Mouse (Mus musculus): ENCODE measurements at regions not wholly inside any gene's neighbourhood (a gene's known extent, or its start where the extent isn't known, plus 50 kb on each side); places are given as distances from the start of the nearest gene placed in this dataset.

- Histone ChIP-seq H3K36me3 (no peaks in the 10 kb centered on the region), H3K27me3 (ENCODE audit: insufficient read depth, poor library complexity, severe bottlenecking) (no peaks in the 10 kb centered on the region), H3K27ac (no peak overlapping the region), H3K4me1 (replicated peaks) (0 out of 2 replicates have a peak, but pooled peaks cover 4% of the 10 kb centered on the region), H3K9me3 (no peaks in the 10 kb centered on the region), H3K4me3 (no peak overlapping the region)
- WGBS = 87% methylated on average over 1 of the region's 1 CpGs
- no peak for DNase-seq (ENCODE audit: low spot score)
Measured at GRCm38 (mm10) chr11:19299411-19299810, 280.6 kb upstream of the Meis1 start.

DNA sequence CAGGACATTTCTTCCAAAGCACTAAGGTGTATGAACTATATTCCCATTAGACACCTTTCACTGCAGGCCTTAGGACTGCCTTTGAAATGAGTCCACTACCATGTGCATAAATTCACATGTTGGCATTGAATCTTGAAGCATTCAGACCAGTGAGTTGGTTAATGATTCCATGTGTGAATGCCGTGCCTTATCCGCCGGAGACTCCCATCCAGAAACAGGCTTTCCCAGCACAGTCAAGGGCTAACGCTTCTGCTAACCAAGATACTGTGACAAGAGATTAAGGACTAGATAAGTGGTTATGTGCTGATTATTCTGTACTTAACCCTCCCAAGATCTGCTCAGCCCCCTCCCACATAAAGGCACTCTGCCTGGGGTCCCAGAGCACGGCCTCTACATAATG is 287.9 kb upstream of the Meis1 start:
- 95% methylated on average over 5 of the region's 5 CpGs for WGBS
- no peaks in the 10 kb centered on the region for H3K36me3 ChIP-seq
- DNase-seq (ENCODE audit: low spot score) = no peak
- H3K27ac ChIP-seq = no peak overlapping the region
- no peaks in the 10 kb centered on the region for H3K27me3 ChIP-seq (ENCODE audit: insufficient read depth, poor library complexity, severe bottlenecking)
- H3K4me1 ChIP-seq (replicated peaks) = 0 out of 2 replicates have a peak, but pooled peaks cover 4% of the 10 kb centered on the region
- no peak overlapping the region for H3K4me3 ChIP-seq
- no peaks in the 10 kb centered on the region for H3K9me3 ChIP-seq

- Histone ChIP-seq H3K9me3 (no peaks in the 10 kb centered on the region), H3K4me1 (replicated peaks) (no peaks in the 10 kb centered on the region), H3K27ac (no peak overlapping the region), H3K36me3 (no peaks in the 10 kb centered on the region), H3K27me3 (ENCODE audit: insufficient read depth, poor library complexity, severe bottlenecking) (no peaks in the 10 kb centered on the region), H3K4me3 (no peak overlapping the region)
- no peak for DNase-seq (ENCODE audit: low spot score)
- WGBS = 53% methylated on average over 3 of the region's 3 CpGs
Measured at GRCm38 (mm10) chr11:19330685-19331239, 312.0 kb upstream of the Meis1 start.

DNA sequence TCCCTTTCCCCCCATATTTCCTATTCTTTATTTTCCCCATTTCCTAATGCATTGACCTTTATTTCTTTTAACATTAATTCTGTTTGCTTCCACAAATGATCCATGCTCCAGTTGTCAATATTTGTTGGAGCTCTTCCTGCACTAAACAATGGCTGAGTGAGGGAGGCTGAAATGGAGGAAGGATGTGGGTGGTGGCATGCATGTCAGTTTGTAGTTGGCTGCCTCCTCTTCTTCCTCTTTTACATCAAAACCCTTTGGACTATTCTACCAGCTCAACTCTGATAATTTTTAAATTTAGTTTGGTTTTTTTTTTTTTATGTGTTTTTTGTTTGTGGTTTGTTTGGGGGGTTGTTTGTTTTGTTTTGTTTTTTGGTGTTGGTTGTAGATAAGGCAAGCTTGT is 313.5 kb upstream of the Meis1 start:
- Histone ChIP-seq H3K4me3 (no peak overlapping the region), H3K36me3 (no peaks in the 10 kb centered on the region), H3K9me3 (no peaks in the 10 kb centered on the region), H3K27ac (no peak overlapping the region), H3K4me1 (replicated peaks) (no peaks in the 10 kb centered on the region), H3K27me3 (ENCODE audit: insufficient read depth, poor library complexity, severe bottlenecking) (no peaks in the 10 kb centered on the region)
- no peak for DNase-seq (ENCODE audit: low spot score)

GRCm38 (mm10) chr11:19332727-19333126 is 313.9 kb upstream of the Meis1 start:
- no peaks in the 10 kb centered on the region for H3K9me3 ChIP-seq
- 64% methylated on average over 1 of the region's 1 CpGs for WGBS
- H3K27ac ChIP-seq = no peak overlapping the region
- no peaks in the 10 kb centered on the region for H3K27me3 ChIP-seq (ENCODE audit: insufficient read depth, poor library complexity, severe bottlenecking)
- H3K36me3 ChIP-seq = no peaks in the 10 kb centered on the region
- H3K4me3 ChIP-seq = no peak overlapping the region
- DNase-seq (ENCODE audit: low spot score) = no peak
- H3K4me1 ChIP-seq (replicated peaks) = no peaks in the 10 kb centered on the region

DNA sequence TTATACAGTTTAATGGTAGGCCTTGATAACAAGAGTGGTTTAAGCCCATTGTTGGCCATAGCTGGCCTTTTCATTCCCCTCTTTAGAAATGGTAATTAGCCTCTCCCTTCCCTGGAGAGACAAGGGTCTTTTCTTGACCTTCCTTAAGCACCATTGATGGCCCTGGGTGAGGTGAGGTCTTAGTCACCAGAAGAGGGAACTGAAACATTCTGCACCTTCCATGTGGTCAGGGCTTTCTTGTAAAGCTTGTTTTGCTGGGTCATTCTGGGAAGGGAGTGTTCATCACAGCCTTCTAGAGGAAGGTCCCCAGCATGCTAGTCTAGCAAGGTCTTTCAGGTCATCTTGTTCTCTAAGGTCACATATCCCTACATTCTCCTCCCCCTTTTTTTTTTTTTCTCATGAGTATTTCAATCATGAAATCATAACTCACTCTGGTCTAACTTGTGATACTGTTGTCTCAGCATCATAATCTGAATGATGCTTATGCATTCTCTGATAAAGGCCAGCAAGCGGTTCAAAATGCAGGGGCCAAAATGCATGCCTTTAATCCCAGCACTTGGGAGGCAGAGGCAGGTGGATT is 315.2 kb upstream of the Meis1 start:
- H3K27ac ChIP-seq = no peak overlapping the region
- no peak overlapping the region for H3K4me3 ChIP-seq
- no peaks in the 10 kb centered on the region for H3K9me3 ChIP-seq
- 92% methylated on average over 1 of the region's 1 CpGs for WGBS
- no peaks in the 10 kb centered on the region for H3K27me3 ChIP-seq (ENCODE audit: insufficient read depth, poor library complexity, severe bottlenecking)
- H3K4me1 ChIP-seq (replicated peaks) = no peaks in the 10 kb centered on the region
- no peaks in the 10 kb centered on the region for H3K36me3 ChIP-seq
- DNase-seq (ENCODE audit: low spot score) = no peak

- Histone ChIP-seq H3K4me3 (no peak overlapping the region), H3K27me3 (ENCODE audit: insufficient read depth, poor library complexity, severe bottlenecking) (no peaks in the 10 kb centered on the region), H3K9me3 (no peaks in the 10 kb centered on the region), H3K27ac (no peak overlapping the region), H3K36me3 (no peaks in the 10 kb centered on the region), H3K4me1 (replicated peaks) (no peaks in the 10 kb centered on the region)
- DNase-seq (ENCODE audit: low spot score) = no peak
- WGBS = 88% methylated on average over 3 of the region's 3 CpGs
Measured at GRCm38 (mm10) chr11:19335384-19335783, 316.6 kb upstream of the Meis1 start.

DNA sequence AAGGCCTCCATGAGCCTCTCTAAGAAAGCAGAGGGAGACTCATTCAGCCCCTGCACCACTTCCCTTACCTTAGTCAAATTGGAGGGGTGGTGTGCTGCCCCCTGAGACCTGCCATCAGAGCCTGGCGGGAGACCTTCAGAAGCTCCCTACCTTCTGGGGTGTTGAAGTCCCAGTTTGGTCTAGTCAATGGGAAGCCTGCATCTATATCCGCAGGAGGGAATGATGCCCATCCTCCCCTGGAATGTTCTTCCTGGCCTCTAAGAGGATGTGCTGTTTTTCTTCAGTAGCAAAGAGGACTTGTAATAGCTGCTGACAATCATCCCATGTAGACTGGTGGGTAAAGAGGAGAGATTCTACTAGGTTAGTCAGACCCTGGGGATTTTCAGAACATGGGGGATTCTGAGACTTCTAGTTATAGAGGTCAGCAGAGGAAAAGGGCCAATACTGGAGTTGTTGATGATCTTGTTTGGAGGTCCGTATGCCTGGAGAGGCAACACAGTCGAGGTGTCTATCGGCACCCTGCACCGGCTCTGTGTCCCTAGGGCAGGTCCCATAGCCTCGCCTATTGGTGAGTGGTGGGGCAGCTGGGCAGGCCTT is 321.0 kb upstream of the Meis1 start:
- H3K36me3 ChIP-seq = no peaks in the 10 kb centered on the region
- no peak for DNase-seq (ENCODE audit: low spot score)
- H3K27me3 ChIP-seq (ENCODE audit: insufficient read depth, poor library complexity, severe bottlenecking) = no peaks in the 10 kb centered on the region
- no peak overlapping the region for H3K27ac ChIP-seq
- H3K4me1 ChIP-seq (replicated peaks) = peaks cover 12% of the 10 kb centered on the region
- H3K9me3 ChIP-seq = no peaks in the 10 kb centered on the region
- H3K4me3 ChIP-seq = no peak overlapping the region
- 93% methylated on average over 7 of the region's 7 CpGs for whole genome bisulfite sequencing

DNA sequence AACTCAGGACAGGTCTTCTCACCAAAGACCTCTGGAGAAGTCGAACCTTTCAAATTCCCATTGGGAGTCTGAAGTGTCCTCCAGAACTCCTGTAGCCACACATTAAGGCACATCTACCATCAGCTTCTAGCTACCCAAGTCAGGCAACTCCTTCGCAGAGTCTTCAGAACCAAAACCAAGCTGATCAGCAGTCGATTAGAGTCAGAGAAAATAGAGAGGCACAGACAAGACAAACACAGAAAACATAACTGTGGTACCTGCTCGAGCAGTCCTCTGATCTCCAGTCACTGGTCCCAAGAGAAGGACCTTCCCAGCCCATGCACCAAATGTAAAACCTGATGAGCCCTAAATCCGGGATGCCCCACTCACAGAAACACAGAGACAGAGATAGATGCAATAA is 322.1 kb upstream of the Meis1 start:
- DNase-seq (ENCODE audit: low spot score) = no peak
- Histone ChIP-seq H3K9me3 (no peaks in the 10 kb centered on the region), H3K4me1 (replicated peaks) (peaks cover 12% of the 10 kb centered on the region)

GRCm38 (mm10) chr11:19341379-19341778 is 322.6 kb upstream of the Meis1 start:
- Histone ChIP-seq H3K9me3 (no peaks in the 10 kb centered on the region), H3K4me1 (replicated peaks) (peaks cover 12% of the 10 kb centered on the region), H3K27ac (no peak overlapping the region), H3K36me3 (no peaks in the 10 kb centered on the region), H3K4me3 (no peak overlapping the region), H3K27me3 (ENCODE audit: insufficient read depth, poor library complexity, severe bottlenecking) (no peaks in the 10 kb centered on the region)
- WGBS = 41% methylated on average over 3 of the region's 3 CpGs
- no peak for DNase-seq (ENCODE audit: low spot score)

More for the DNA sequence above, 322.1 kb upstream of the Meis1 start:
- Histone ChIP-seq H3K27ac (no peak overlapping the region), H3K36me3 (no peaks in the 10 kb centered on the region), H3K4me3 (no peak overlapping the region), H3K27me3 (ENCODE audit: insufficient read depth, poor library complexity, severe bottlenecking) (no peaks in the 10 kb centered on the region)
- 76% methylated on average over 5 of the region's 5 CpGs for WGBS

DNA sequence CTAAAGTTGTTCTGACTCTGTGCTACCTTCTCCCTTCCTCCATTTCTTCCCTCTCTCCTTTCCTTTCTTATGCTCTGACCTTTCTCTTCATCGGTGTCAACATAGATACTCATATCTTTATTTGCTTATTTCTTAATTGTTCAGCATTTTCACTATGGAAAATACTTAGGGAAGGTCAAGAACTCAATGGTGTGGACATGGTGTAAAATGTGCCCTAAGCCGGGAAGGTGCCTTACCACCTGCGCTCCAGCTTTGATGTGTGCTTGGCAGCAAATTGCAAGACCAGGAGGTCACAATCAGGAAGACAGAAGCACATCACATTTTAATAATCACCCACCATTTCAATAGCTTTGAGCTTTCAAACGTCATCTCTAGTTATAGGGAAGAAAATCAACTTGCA is 324.0 kb upstream of the Meis1 start:
- WGBS = 83% methylated on average over 4 of the region's 4 CpGs
- Histone ChIP-seq H3K27me3 (ENCODE audit: insufficient read depth, poor library complexity, severe bottlenecking) (no peaks in the 10 kb centered on the region), H3K4me3 (no peak overlapping the region), H3K27ac (no peak overlapping the region), H3K36me3 (no peaks in the 10 kb centered on the region), H3K4me1 (replicated peaks) (peaks cover 12% of the 10 kb centered on the region), H3K9me3 (no peaks in the 10 kb centered on the region)
- DNase-seq (ENCODE audit: low spot score) = no peak

- Histone ChIP-seq H3K4me1 (replicated peaks) (peaks cover 18% of the 10 kb centered on the region), H3K27ac (no peak overlapping the region), H3K9me3 (no peaks in the 10 kb centered on the region), H3K4me3 (no peak overlapping the region), H3K27me3 (ENCODE audit: insufficient read depth, poor library complexity, severe bottlenecking) (no peaks in the 10 kb centered on the region), H3K36me3 (no peaks in the 10 kb centered on the region)
- WGBS = 79% methylated on average over 3 of the region's 3 CpGs
- DNase-seq (ENCODE audit: low spot score) = no peak
Measured at GRCm38 (mm10) chr11:19346276-19346826, 327.6 kb upstream of the Meis1 start.

GRCm38 (mm10) chr11:19350331-19351242 is 331.8 kb upstream of the Meis1 start:
- peaks cover 30% of the 10 kb centered on the region for H3K4me1 ChIP-seq (replicated peaks)
- no peak for DNase-seq (ENCODE audit: low spot score)
- H3K27me3 ChIP-seq (ENCODE audit: insufficient read depth, poor library complexity, severe bottlenecking) = no peaks in the 10 kb centered on the region
- H3K9me3 ChIP-seq = no peaks in the 10 kb centered on the region
- no peaks in the 10 kb centered on the region for H3K36me3 ChIP-seq
- 71% methylated on average over 13 of the region's 13 CpGs for WGBS
- H3K4me3 ChIP-seq = no peak overlapping the region
- peak overlapping the region; percentile 53 for H3K27ac ChIP-seq

All from hindbrain, embryonic 10.5 days (tissue).